Mouse (Mus musculus): Measurements from ENCODE around the gene Rnf220.

- TF ChIP-seq POLR2A (IDR thresholded peaks at IDR 0.05; ENCODE audit: extremely low read depth, insufficient read depth, low read length) (no peak), CTCF (IDR thresholded peaks at IDR 0.05; ENCODE audit: extremely low read depth, insufficient read depth, low read length) (no peak)
Measured at GRCm38 (mm10) chr4:117374078-117374540, 122.7 kb downstream of the Rnf220 start.

All from cortical plate, adult 2 months (tissue).